Mouse (Mus musculus) cortical plate, adult 2 months (tissue): ENCODE data around the gene Syde2.

Experiments used
- CTCF ChIP-seq: fragments of 200-500 bp; IDR thresholded peaks from 2 replicates; pipeline ENCODE4 v1.5.1; 2011; ENCODE audit warnings: mild to moderate bottlenecking, control low read depth, low read length; ENCODE audit not compliant: insufficient read depth; ENCODE audit errors: extremely low read depth
- POLR2A ChIP-seq: fragments of 200-500 bp; IDR thresholded peaks from 2 replicates; pipeline ENCODE4 v1.6.1; 2011; ENCODE audit warnings: mild to moderate bottlenecking, low read length, control low read depth; ENCODE audit not compliant: insufficient read depth; ENCODE audit errors: extremely low read depth

DNA sequence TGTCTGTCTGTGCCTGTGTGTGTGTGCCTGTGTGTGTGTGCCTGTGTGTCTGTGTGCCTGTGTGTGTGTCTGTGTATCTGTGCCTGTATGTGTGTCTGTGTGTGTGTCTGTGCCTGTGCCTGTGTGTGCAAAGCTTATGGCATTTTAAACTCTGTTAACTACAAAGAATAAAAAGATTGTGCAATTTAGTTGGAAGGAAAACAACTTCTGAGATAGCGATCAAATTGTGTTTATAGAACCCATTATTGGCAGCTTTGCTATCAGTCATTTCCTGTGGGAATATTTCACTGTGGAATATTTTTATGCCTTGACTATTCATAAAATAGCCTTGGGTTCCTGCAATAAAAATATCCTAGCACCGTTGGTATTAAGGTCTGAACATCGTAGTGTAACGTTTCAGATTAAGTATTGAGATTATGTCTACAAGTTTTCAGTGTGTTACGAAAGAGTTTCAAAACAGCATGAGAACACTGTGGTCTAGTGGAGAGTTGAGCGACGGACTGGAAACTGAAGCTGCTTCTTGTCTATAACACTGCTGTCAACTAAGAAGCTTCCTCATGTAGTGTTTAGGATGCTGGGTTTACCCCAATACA lies 2.2 kb upstream of the Syde2 start:
- TF ChIP-seq CTCF (no peak), POLR2A (no peak)
